Mouse (Mus musculus) kidney, adult 2 months (tissue): Measurements from ENCODE around the gene Gpr37.

ENCODE experiments used
- CTCF ChIP-seq: fragments of 200-500 bp; conservative IDR thresholded peaks from 2 replicates; pipeline ENCODE4 v1.5.1; 2011; ENCODE audit warnings: low read depth, mild to moderate bottlenecking, control low read depth, low read length, moderate library complexity, mixed read lengths; ENCODE audit not compliant: insufficient read depth, insufficient read length
- POLR2A ChIP-seq: fragments of 200-500 bp; IDR thresholded peaks from one replicate; pipeline ENCODE4 v1.6.1; 2011; ENCODE audit warnings: low read depth, low read length, control low read depth

DNA sequence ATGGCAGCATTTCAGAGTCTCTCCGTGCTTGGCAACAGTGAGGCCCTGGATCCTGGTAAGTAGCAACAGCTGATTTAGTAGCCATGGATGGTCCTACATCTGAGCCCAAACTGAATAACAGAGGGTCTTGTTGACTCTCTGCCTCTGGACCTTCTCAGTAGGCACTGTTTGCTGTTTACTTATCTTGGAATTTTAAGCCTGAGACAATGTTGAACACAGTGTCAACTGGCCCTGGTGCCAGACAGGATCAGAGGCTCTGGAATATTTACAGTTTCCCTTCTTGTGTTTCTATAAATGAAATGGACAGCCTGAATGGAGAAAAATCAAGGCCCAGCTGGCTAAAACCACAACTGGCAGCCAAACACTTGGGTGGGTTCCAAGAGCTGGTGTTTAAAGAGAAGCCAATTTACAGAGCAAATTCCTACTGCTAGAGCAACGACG, 3.7 kb downstream of the Gpr37 start:
- no peak for TF ChIP-seq POLR2A
- no peak for TF ChIP-seq CTCF
